Mouse (Mus musculus) megakaryocyte, embryonic 14.5 days (primary cell): ENCODE measurements around the gene Gm14190.

Experiments used
- FLI1 ChIP-seq: IDR thresholded peaks from 2 replicates; pipeline ENCODE4 v1.6.1; 2012; ENCODE audit warnings: low read length, inconsistent platforms, mixed read lengths
- GATA1 ChIP-seq: IDR thresholded peaks from 3 replicates; pipeline ENCODE4 v1.6.1; 2012; ENCODE audit warnings: mixed read lengths, low read length, inconsistent platforms, borderline replicate concordance

- TF ChIP-seq GATA1 (no peak), FLI1 (no peak)
These were observed 24.7 kb downstream of the Gm14190 start, which contains the start of gene Krtap4-6 for GRCm38 (mm10) chr11:99665860-99666259.
